20 mouse cellular contexts compared by ENCODE assay signal in the genomic region with DNA sequence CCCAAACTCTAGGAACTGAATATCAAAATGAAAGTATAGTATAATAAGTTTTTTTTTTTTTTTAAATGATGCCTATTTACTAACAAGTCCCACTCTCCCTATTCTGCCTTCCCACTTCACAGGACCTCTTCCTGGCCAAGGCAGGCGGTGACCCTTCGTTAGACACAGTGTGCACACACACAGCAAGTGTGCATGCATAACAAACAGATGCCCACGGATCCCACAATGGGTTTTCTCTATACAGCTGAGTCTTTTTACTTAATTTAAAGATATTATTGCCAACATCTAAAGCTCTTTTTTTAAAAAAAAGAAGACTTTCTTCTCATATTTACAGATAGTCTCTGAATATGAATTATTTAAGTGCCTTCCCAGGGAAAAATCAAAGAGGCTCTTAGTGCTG.
DNase-seq lines count a peak whose midpoint lies in the region; ATAC-seq and TF ChIP-seq lines count a peak whose summit lies in the region.
"Had no signal": no experiment of that assay in that cellular context is flagged by ENCODE, and none has a peak within 500 bp of the region (broad histone marks: within the 10 kb centered on the region; RNA-seq: fewer than 3 reads in every experiment).

No protein-coding gene starts in this region.

- H3K4me3 ChIP-seq in hindbrain, embryonic 12.5 days = no peak overlapping the region
- H3K4me3 ChIP-seq in hindbrain, postnatal 0 days (ENCODE audit: low read length) = no peak overlapping the region
- H3K4me3 ChIP-seq in forebrain, embryonic 12.5 days (replicated peaks) = no peak overlapping the region
- H3K4me3 ChIP-seq in forebrain, postnatal 0 days (ENCODE audit: low read depth, low read length) = no peak overlapping the region; the same call in 1 of the 2 replicates
- no peak overlapping the region for H3K4me3 ChIP-seq in midbrain, embryonic 13.5 days (replicated peaks)
- H3K4me3 ChIP-seq: intestine, embryonic 15.5 days had no signal

- H3K27me3 ChIP-seq in hindbrain, embryonic 12.5 days = no peaks in the 10 kb centered on the region
- H3K27me3 ChIP-seq in hindbrain, postnatal 0 days (ENCODE audit: insufficient read depth, low read length) = no peaks in the 10 kb centered on the region
- H3K27me3 ChIP-seq in forebrain, embryonic 12.5 days = no peaks in the 10 kb centered on the region
- H3K27me3 ChIP-seq in forebrain, postnatal 0 days (ENCODE audit: insufficient read depth, low read length) = no peaks in the 10 kb centered on the region
- H3K27me3 ChIP-seq in midbrain, embryonic 13.5 days = no peaks in the 10 kb centered on the region
- H3K27me3 ChIP-seq: intestine, embryonic 15.5 days; limb, embryonic 12.5 days; stomach, embryonic 15.5 days had no signal

- peaks cover 41% of the 10 kb centered on the region for H3K4me1 ChIP-seq in hindbrain, embryonic 12.5 days
- H3K4me1 ChIP-seq in hindbrain, postnatal 0 days (ENCODE audit: insufficient read depth, low read length) = peaks cover 3% of the 10 kb centered on the region; the same call in 1 of the 2 replicates
- H3K4me1 ChIP-seq in forebrain, embryonic 12.5 days = peaks cover 65% of the 10 kb centered on the region
- H3K4me1 ChIP-seq in forebrain, postnatal 0 days (ENCODE audit: insufficient read depth) = peaks cover 36% of the 10 kb centered on the region
- peaks cover 65% of the 10 kb centered on the region for H3K4me1 ChIP-seq in midbrain, embryonic 13.5 days (replicated peaks)
- H3K4me1 ChIP-seq: intestine, embryonic 15.5 days; stomach, embryonic 15.5 days had no signal

- no peak for ATAC-seq in hindbrain, embryonic 12.5 days (ENCODE audit: low FRiP score)
- no peak for ATAC-seq in hindbrain, postnatal 0 days
- ATAC-seq in forebrain, embryonic 12.5 days (ENCODE audit: low FRiP score) = no peak
- no peak for ATAC-seq in forebrain, postnatal 0 days
- no peak for ATAC-seq in midbrain, embryonic 13.5 days
- ATAC-seq in granulocyte monocyte progenitor cell, adult 5-6 weeks (replicated peaks; ENCODE audit: poor library complexity, severe bottlenecking) = no peak
- ATAC-seq: CD4-positive, CD25-positive, alpha-beta regulatory T cell, adult 4 months; intestine, embryonic 15.5 days; liver, postnatal 0 days; lung, postnatal 0 days had no signal

- no peaks in the 10 kb centered on the region for H3K36me3 ChIP-seq in hindbrain, embryonic 12.5 days
- H3K36me3 ChIP-seq in hindbrain, postnatal 0 days (ENCODE audit: insufficient read depth, low read length) = no peaks in the 10 kb centered on the region
- H3K36me3 ChIP-seq in forebrain, embryonic 12.5 days (replicated peaks) = no peaks in the 10 kb centered on the region
- H3K36me3 ChIP-seq in forebrain, postnatal 0 days (ENCODE audit: insufficient read depth) = no peaks in the 10 kb centered on the region
- H3K36me3 ChIP-seq in midbrain, embryonic 13.5 days = no peaks in the 10 kb centered on the region
- H3K36me3 ChIP-seq: heart, embryonic 10.5 days; intestine, embryonic 15.5 days; limb, embryonic 12.5 days; stomach, embryonic 15.5 days had no signal

- H3K27ac ChIP-seq in hindbrain, embryonic 12.5 days = peak overlapping the region; percentile 83
- H3K27ac ChIP-seq in hindbrain, postnatal 0 days = no peak overlapping the region
- H3K27ac ChIP-seq in forebrain, embryonic 12.5 days = peak overlapping the region; percentile 71; the same call in 1 of the 2 replicates
- H3K27ac ChIP-seq in forebrain, postnatal 0 days (ENCODE audit: low read depth, low read length) = peak overlapping the region; percentile 91
- peak overlapping the region; percentile 84; the same call in 1 of the 2 replicates for H3K27ac ChIP-seq in midbrain, embryonic 13.5 days
- H3K27ac ChIP-seq: intestine, embryonic 15.5 days; limb, embryonic 12.5 days; stomach, embryonic 15.5 days had no signal

- no peak overlapping the region for H3K9ac ChIP-seq in hindbrain, embryonic 12.5 days
- no peak overlapping the region for H3K9ac ChIP-seq in hindbrain, postnatal 0 days (replicated peaks; ENCODE audit: low read length)
- H3K9ac ChIP-seq in forebrain, embryonic 12.5 days = 0 out of 2 replicates have a peak overlapping the region, but pooled peaks have one; percentile 21
- H3K9ac ChIP-seq in forebrain, postnatal 0 days = peak overlapping the region; percentile 70
- no peak overlapping the region for H3K9ac ChIP-seq in midbrain, embryonic 13.5 days (replicated peaks)
- H3K9ac ChIP-seq: intestine, embryonic 15.5 days; limb, embryonic 12.5 days; liver, postnatal 0 days; stomach, embryonic 15.5 days had no signal

- no peak overlapping the region; the same call in 1 of the 2 replicates for H3K4me2 ChIP-seq in hindbrain, embryonic 12.5 days (replicated peaks)
- H3K4me2 ChIP-seq in hindbrain, postnatal 0 days (ENCODE audit: low read depth, low read length) = no peak overlapping the region
- H3K4me2 ChIP-seq in forebrain, embryonic 12.5 days = peak overlapping the region; percentile 53
- H3K4me2 ChIP-seq in forebrain, postnatal 0 days (ENCODE audit: low read depth) = peak overlapping the region; percentile 65
- peak overlapping the region; percentile 55 for H3K4me2 ChIP-seq in midbrain, embryonic 13.5 days (replicated peaks)

- H3K9me3 ChIP-seq in hindbrain, embryonic 12.5 days (replicated peaks) = no peaks in the 10 kb centered on the region
- H3K9me3 ChIP-seq in hindbrain, postnatal 0 days (ENCODE audit: low read length) = no peaks in the 10 kb centered on the region
- H3K9me3 ChIP-seq in forebrain, embryonic 12.5 days = no peaks in the 10 kb centered on the region
- no peaks in the 10 kb centered on the region for H3K9me3 ChIP-seq in forebrain, postnatal 0 days (ENCODE audit: low read length)
- H3K9me3 ChIP-seq in midbrain, embryonic 13.5 days = no peaks in the 10 kb centered on the region
- H3K9me3 ChIP-seq: heart, embryonic 10.5 days; intestine, embryonic 15.5 days; limb, embryonic 12.5 days; stomach, embryonic 15.5 days had no signal

- WGBS in hindbrain, embryonic 12.5 days = 23% methylated on average over 3 of the region's 3 CpGs
- 31% methylated on average over 3 of the region's 3 CpGs for WGBS in hindbrain, postnatal 0 days
- 13% methylated on average over 3 of the region's 3 CpGs for WGBS in forebrain, embryonic 12.5 days
- WGBS in forebrain, postnatal 0 days = 16% methylated on average over 3 of the region's 3 CpGs
- WGBS in midbrain, embryonic 13.5 days = 12% methylated on average over 3 of the region's 3 CpGs

- TF ChIP-seq CTCF in hindbrain, postnatal 0 days (IDR thresholded peaks at IDR 0.05; ENCODE audit: low read depth) = no peak
- TF ChIP-seq CTCF in forebrain, postnatal 0 days (IDR thresholded peaks at IDR 0.05; ENCODE audit: low read depth) = no peak

- no peak for DNase-seq in hindbrain, postnatal 0 days (ENCODE audit: low spot score)
- peak; percentile 50 for DNase-seq in forebrain, postnatal 0 days
- no peak for DNase-seq in ovary, postnatal 10 days (ENCODE audit: low spot score)
- no peak for DNase-seq in gastrocnemius, postnatal 10 days
- DNase-seq: adrenal gland, postnatal 36 days; cerebellum, adult 11-12 months; heart, postnatal 4 days; kidney, adult 8-10 months; liver, postnatal 0 days; thymus, adult 2 months had no signal

Comparison
In these comparisons a context has a peak if more than half of its experiments do, and no peak if none do; other contexts are left out.
1. H3K4me2 ChIP-seq: peak in forebrain, embryonic 12.5 days (single experiment), forebrain, postnatal 0 days (single experiment) and midbrain, embryonic 13.5 days (single experiment); none in hindbrain, embryonic 12.5 days (single experiment) and hindbrain, postnatal 0 days (single experiment).
2. H3K9ac ChIP-seq: peak in forebrain, embryonic 12.5 days (single experiment) and forebrain, postnatal 0 days (single experiment); none in hindbrain, embryonic 12.5 days (single experiment), hindbrain, postnatal 0 days (single experiment) and midbrain, embryonic 13.5 days (single experiment).